In the genomic region with DNA sequence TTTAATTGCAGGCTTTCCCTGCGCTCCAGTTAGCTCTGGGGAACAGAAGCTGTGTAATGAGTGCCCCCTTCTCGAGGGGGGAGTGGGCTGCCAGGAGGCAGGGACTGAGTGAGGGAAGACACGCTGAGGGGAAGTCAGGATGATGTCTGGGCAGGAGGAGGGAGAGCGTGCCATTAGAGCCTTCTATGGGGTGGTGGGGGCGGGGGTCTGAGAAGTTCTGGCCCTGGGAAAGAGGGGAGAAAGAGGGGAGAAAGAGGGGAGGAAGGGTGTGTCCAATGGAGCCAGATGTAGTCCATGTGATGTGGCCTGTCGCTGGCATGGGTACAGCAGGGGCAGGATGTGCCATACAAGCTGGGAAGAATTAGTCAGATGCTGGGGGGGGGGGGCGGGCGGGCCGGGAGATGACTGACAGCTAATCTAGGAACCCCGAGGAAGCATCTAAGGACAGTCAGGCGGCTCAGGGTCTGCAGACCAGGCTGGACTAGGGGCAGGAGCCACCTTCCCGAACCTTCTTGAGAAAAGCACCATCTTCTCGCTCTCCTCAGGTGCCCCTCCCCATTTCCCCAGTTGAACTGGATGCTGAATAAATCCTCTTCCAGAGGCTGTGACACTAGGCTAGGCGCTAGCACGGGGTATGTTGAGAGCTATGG, we compare ENCODE assay signal across 8 mouse cellular contexts. TPM values are rescaled to one million over a fixed set of nuclear protein-coding genes. Genes with fewer than 3 reads are reported as not detected.
DNase-seq lines count a peak whose midpoint lies in the region; ATAC-seq and TF ChIP-seq lines count a peak whose summit lies in the region.

No protein-coding gene starts in this region.

- ATAC-seq in embryonic facial prominence, embryonic 12.5 days (ENCODE audit: insufficient number of reproducible peaks, insufficient read depth, low FRiP score, low TSS enrichment): no peak
- ATAC-seq in limb, embryonic 13.5 days (ENCODE audit: low FRiP score, low read depth): 0 out of 2 replicates have a peak, but pooled peaks have one; percentile 16

- intact Hi-C loops in gastrocnemius, adult 2 months (cut with DNase I): no loop called here

- no peak overlapping the region for H3K4me3 ChIP-seq in gastrocnemius, adult 2 months
- H3K4me3 ChIP-seq in embryonic facial prominence, embryonic 12.5 days: no peak overlapping the region
- H3K4me3 ChIP-seq in limb, embryonic 13.5 days: no peak overlapping the region

- DNase-seq in gastrocnemius, adult 2 months: peak; percentile 59
- no peak for DNase-seq in gastrocnemius, adult 18-20 months (ENCODE audit: low spot score)
- DNase-seq in 3T3-L1 (ENCODE audit: low read depth, low spot score): peak; percentile 96
- no peak for DNase-seq in embryo, embryonic 10.5 days (ENCODE audit: low spot score)
- no peak for DNase-seq in c-Kit-positive CD71-positive TER-119-positive erythroid progenitor cells, embryonic 14.5 days (ENCODE audit: low spot score)
- no peak for DNase-seq in B cell, adult 2 months

- H3K27me3 ChIP-seq in embryonic facial prominence, embryonic 12.5 days: no peaks in the 10 kb centered on the region
- no peaks in the 10 kb centered on the region for H3K27me3 ChIP-seq in limb, embryonic 13.5 days

- no peak overlapping the region for H3K9ac ChIP-seq in embryonic facial prominence, embryonic 12.5 days
- 0 out of 2 replicates have a peak overlapping the region, but pooled peaks have one; percentile 21 for H3K9ac ChIP-seq in limb, embryonic 13.5 days

- no peak for TF ChIP-seq CTCF in gastrocnemius, adult 2 months (IDR thresholded peaks at IDR 0.05)

- H3K4me1 ChIP-seq in embryonic facial prominence, embryonic 12.5 days: peaks cover 39% of the 10 kb centered on the region
- H3K4me1 ChIP-seq in limb, embryonic 13.5 days: peaks cover 60% of the 10 kb centered on the region

- no peaks in the 10 kb centered on the region for H3K9me3 ChIP-seq in embryonic facial prominence, embryonic 12.5 days
- H3K9me3 ChIP-seq in limb, embryonic 13.5 days: no peaks in the 10 kb centered on the region

- WGBS in embryonic facial prominence, embryonic 12.5 days: 29% methylated on average over 13 of the region's 15 CpGs
- 35% methylated on average over 13 of the region's 15 CpGs for WGBS in limb, embryonic 13.5 days

- peak overlapping the region; percentile 83 for H3K27ac ChIP-seq in gastrocnemius, adult 2 months
- peak overlapping the region; percentile 81 for H3K27ac ChIP-seq in embryonic facial prominence, embryonic 12.5 days
- H3K27ac ChIP-seq in limb, embryonic 13.5 days: peak overlapping the region; percentile 84

- H3K4me2 ChIP-seq in embryonic facial prominence, embryonic 12.5 days (replicated peaks): peak overlapping the region; percentile 6; the same call in 1 of the 2 replicates
- peak overlapping the region; percentile 29 for H3K4me2 ChIP-seq in limb, embryonic 13.5 days (replicated peaks)

- H3K36me3 ChIP-seq in embryonic facial prominence, embryonic 12.5 days: no peaks in the 10 kb centered on the region
- no peaks in the 10 kb centered on the region for H3K36me3 ChIP-seq in limb, embryonic 13.5 days

RNA-seq across cellular contexts. Expression of a gene that starts 3.3 kb away (rescaled TPM):
- total RNA-seq in gastrocnemius, adult 2 months (2021): 10 to 100 TPM; 67.5 to 82.5 TPM
- total RNA-seq in gastrocnemius, adult 18-20 months (2021): 10 to 100 TPM; 68.3 to 89.6 TPM
- polyA plus RNA-seq in embryonic facial prominence, embryonic 12.5 days (2016; fragmentation: Nextera tagmentation; extraction: Ambion mirVana): 109 and 113 TPM in 2 replicates
- polyA plus RNA-seq in limb, embryonic 13.5 days (2015; fragmentation: Nextera tagmentation; extraction: Ambion mirVana): 174 and 183 TPM in 2 replicates

RNA-seq across cellular contexts. Expression of a gene that starts 19.2 kb away (rescaled TPM):
- under 1 TPM; 0.15 to 0.20 TPM for total RNA-seq in gastrocnemius, adult 2 months (2021)
- under 1 TPM; 0.17 to 0.18 TPM for total RNA-seq in gastrocnemius, adult 18-20 months (2021)
- polyA plus RNA-seq in embryonic facial prominence, embryonic 12.5 days (2016; fragmentation: Nextera tagmentation; extraction: Ambion mirVana): 36.3 and 37.7 TPM in 2 replicates
- polyA plus RNA-seq in limb, embryonic 13.5 days (2015; fragmentation: Nextera tagmentation; extraction: Ambion mirVana): 32.9 and 33.9 TPM in 2 replicates

RNA-seq across cellular contexts. Expression of a gene that starts 35.1 kb away (rescaled TPM):
- total RNA-seq in gastrocnemius, adult 2 months (2021): not detected
- not detected for total RNA-seq in gastrocnemius, adult 18-20 months (2021)
- 4.0 and 5.5 TPM in 2 replicates for polyA plus RNA-seq in embryonic facial prominence, embryonic 12.5 days (2016; fragmentation: Nextera tagmentation; extraction: Ambion mirVana)
- 7.7 and 9.3 TPM in 2 replicates for polyA plus RNA-seq in limb, embryonic 13.5 days (2015; fragmentation: Nextera tagmentation; extraction: Ambion mirVana)

RNA-seq across cellular contexts. Expression of a gene that starts 39.9 kb away (rescaled TPM):
- 100 to 1,000 TPM in 1 of 2 experiments, 10 to 100 TPM in 1; 70.9 to 104 TPM for total RNA-seq in gastrocnemius, adult 2 months (2021)
- total RNA-seq in gastrocnemius, adult 18-20 months (2021): 10 to 100 TPM; 90.8 to 95.9 TPM
- polyA plus RNA-seq in embryonic facial prominence, embryonic 12.5 days (2016; fragmentation: Nextera tagmentation; extraction: Ambion mirVana): 144 and 146 TPM in 2 replicates
- 147 and 154 TPM in 2 replicates for polyA plus RNA-seq in limb, embryonic 13.5 days (2015; fragmentation: Nextera tagmentation; extraction: Ambion mirVana)

RNA-seq across cellular contexts. Expression of a gene that starts 40.5 kb away (rescaled TPM):
- total RNA-seq in gastrocnemius, adult 2 months (2021): 10 to 100 TPM; 78.2 to 90.2 TPM
- 10 to 100 TPM; 86.3 to 89.9 TPM for total RNA-seq in gastrocnemius, adult 18-20 months (2021)
- polyA plus RNA-seq in embryonic facial prominence, embryonic 12.5 days (2016; fragmentation: Nextera tagmentation; extraction: Ambion mirVana): 57.5 and 63.7 TPM in 2 replicates
- 46.6 and 48.2 TPM in 2 replicates for polyA plus RNA-seq in limb, embryonic 13.5 days (2015; fragmentation: Nextera tagmentation; extraction: Ambion mirVana)

Comparison
In these comparisons a context has a peak if more than half of its experiments do, and no peak if none do; other contexts are left out.
1. DNase-seq: peak in gastrocnemius, adult 2 months (single experiment) and 3T3-L1 (single experiment); none in gastrocnemius, adult 18-20 months (single experiment), embryo, embryonic 10.5 days (single experiment), c-Kit-positive CD71-positive TER-119-positive erythroid progenitor cells, embryonic 14.5 days (single experiment) and B cell, adult 2 months (0 of 2).
2. Peak in every context shown above with its lines, with median percentiles within 50 percentile points of each other: H3K27ac ChIP-seq.